ENCODE assay signal across 31 mouse cellular contexts in the genomic region with DNA sequence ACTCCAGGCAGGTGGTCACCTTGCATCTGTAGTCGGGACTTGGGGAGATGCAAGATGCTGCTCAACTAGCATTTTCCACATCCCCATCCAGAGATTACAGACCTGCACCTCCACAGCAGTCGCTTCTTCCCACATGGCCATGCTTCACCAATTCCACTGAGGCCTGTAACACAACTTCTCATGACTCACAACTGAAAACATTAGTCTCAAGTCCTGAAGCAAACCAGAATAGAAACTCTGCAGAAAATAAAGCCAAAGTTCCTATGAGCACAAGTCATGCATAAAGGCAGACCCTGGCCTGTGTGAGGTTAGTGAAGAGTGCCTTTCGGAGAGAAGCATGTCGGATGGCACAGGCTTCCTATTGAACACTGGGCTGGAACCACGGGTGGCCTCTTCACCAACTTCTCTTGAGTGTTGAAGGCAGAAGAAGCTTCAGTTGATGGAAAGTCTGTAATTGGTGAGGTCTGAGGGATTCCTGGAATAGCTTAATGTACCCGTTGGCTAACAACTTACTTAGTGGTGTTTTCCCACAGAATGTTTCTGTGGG. TPM values are rescaled to one million over a fixed set of nuclear protein-coding genes. Genes with fewer than 3 reads are reported as not detected.
DNase-seq lines count a peak whose midpoint lies in the region; ATAC-seq and TF ChIP-seq lines count a peak whose summit lies in the region.
"Had no signal": no experiment of that assay in that cellular context is flagged by ENCODE, and none has a peak within 500 bp of the region (broad histone marks: within the 10 kb centered on the region; RNA-seq: fewer than 3 reads in every experiment).

No protein-coding gene starts in this region.

- no peak for TF ChIP-seq CTCF in forebrain, postnatal 0 days (IDR thresholded peaks at IDR 0.05; ENCODE audit: low read depth)

- H3K36me3 ChIP-seq in heart, embryonic 10.5 days: no peaks in the 10 kb centered on the region
- no peaks in the 10 kb centered on the region for H3K36me3 ChIP-seq in limb, embryonic 12.5 days
- no peaks in the 10 kb centered on the region for H3K36me3 ChIP-seq in forebrain, postnatal 0 days (ENCODE audit: insufficient read depth)
- H3K36me3 ChIP-seq: embryonic facial prominence, embryonic 12.5 days; embryonic facial prominence, embryonic 15.5 days; forebrain, embryonic 12.5 days; forebrain, embryonic 15.5 days; hindbrain, embryonic 12.5 days; hindbrain, embryonic 15.5 days had no signal

- no peak for ATAC-seq in limb, embryonic 12.5 days (ENCODE audit: insufficient number of reproducible peaks, insufficient read depth, low FRiP score, low TSS enrichment, low read depth)
- no peak for ATAC-seq in forebrain, postnatal 0 days
- ATAC-seq: forebrain, embryonic 15.5 days; intestine, postnatal 0 days had no signal

- H3K9ac ChIP-seq in limb, embryonic 12.5 days (replicated peaks): no peak overlapping the region
- no peak overlapping the region for H3K9ac ChIP-seq in forebrain, postnatal 0 days
- H3K9ac ChIP-seq: embryonic facial prominence, embryonic 12.5 days; embryonic facial prominence, embryonic 15.5 days; forebrain, embryonic 12.5 days; forebrain, embryonic 15.5 days; hindbrain, embryonic 12.5 days; hindbrain, embryonic 15.5 days had no signal

- 87% methylated on average over 6 of the region's 6 CpGs for WGBS in heart, embryonic 10.5 days
- 93% methylated on average over 6 of the region's 6 CpGs for WGBS in limb, embryonic 12.5 days
- 94% methylated on average over 6 of the region's 6 CpGs for WGBS in forebrain, postnatal 0 days

- no peaks in the 10 kb centered on the region for H3K27me3 ChIP-seq in heart, embryonic 10.5 days (ENCODE audit: insufficient read depth, poor library complexity, severe bottlenecking)
- no peaks in the 10 kb centered on the region for H3K27me3 ChIP-seq in limb, embryonic 12.5 days
- H3K27me3 ChIP-seq in forebrain, postnatal 0 days (ENCODE audit: insufficient read depth, low read length): no peaks in the 10 kb centered on the region
- H3K27me3 ChIP-seq: CH12.LX; embryonic facial prominence, embryonic 12.5 days; embryonic facial prominence, embryonic 15.5 days; forebrain, embryonic 12.5 days; forebrain, embryonic 15.5 days; hindbrain, embryonic 12.5 days; hindbrain, embryonic 15.5 days had no signal

- H3K4me1 ChIP-seq in heart, embryonic 10.5 days: peaks cover 5% of the 10 kb centered on the region; the same call in 1 of the 2 replicates
- H3K4me1 ChIP-seq in limb, embryonic 12.5 days (replicated peaks): peaks cover 19% of the 10 kb centered on the region
- no peaks in the 10 kb centered on the region for H3K4me1 ChIP-seq in forebrain, postnatal 0 days (ENCODE audit: insufficient read depth)
- H3K4me1 ChIP-seq: forebrain, embryonic 12.5 days; hindbrain, embryonic 12.5 days had no signal

- no peaks in the 10 kb centered on the region for H3K9me3 ChIP-seq in heart, embryonic 10.5 days
- H3K9me3 ChIP-seq in limb, embryonic 12.5 days: no peaks in the 10 kb centered on the region
- no peaks in the 10 kb centered on the region for H3K9me3 ChIP-seq in forebrain, postnatal 0 days (ENCODE audit: low read length)
- H3K9me3 ChIP-seq: embryonic facial prominence, embryonic 12.5 days; embryonic facial prominence, embryonic 15.5 days; forebrain, embryonic 12.5 days; forebrain, embryonic 15.5 days; G1E; hindbrain, embryonic 12.5 days; hindbrain, embryonic 15.5 days had no signal

- H3K27ac ChIP-seq in heart, embryonic 10.5 days: no peak overlapping the region
- H3K27ac ChIP-seq in limb, embryonic 12.5 days: peak overlapping the region; percentile 75; the same call in 1 of the 2 replicates
- H3K27ac ChIP-seq in forebrain, postnatal 0 days (ENCODE audit: low read depth, low read length): no peak overlapping the region
- H3K27ac ChIP-seq: embryonic facial prominence, embryonic 12.5 days; forebrain, embryonic 12.5 days; hindbrain, embryonic 12.5 days; hindbrain, embryonic 15.5 days had no signal

- H3K4me3 ChIP-seq in heart, embryonic 10.5 days: no peak overlapping the region
- no peak overlapping the region for H3K4me3 ChIP-seq in limb, embryonic 12.5 days (replicated peaks)
- H3K4me3 ChIP-seq in forebrain, postnatal 0 days (ENCODE audit: low read depth, low read length): no peak overlapping the region
- H3K4me3 ChIP-seq: embryonic facial prominence, embryonic 12.5 days; embryonic facial prominence, embryonic 15.5 days; erythroblast, embryonic 14.5 days; forebrain, embryonic 12.5 days; forebrain, embryonic 15.5 days; hindbrain, embryonic 12.5 days; hindbrain, embryonic 15.5 days had no signal

- no peak overlapping the region for H3K4me2 ChIP-seq in limb, embryonic 12.5 days
- no peak overlapping the region for H3K4me2 ChIP-seq in forebrain, postnatal 0 days (ENCODE audit: low read depth)
- H3K4me2 ChIP-seq: embryonic facial prominence, embryonic 12.5 days; embryonic facial prominence, embryonic 15.5 days; forebrain, embryonic 12.5 days; forebrain, embryonic 15.5 days; heart, embryonic 11.5 days; hindbrain, embryonic 12.5 days; hindbrain, embryonic 15.5 days had no signal

- DNase-seq in heart, embryonic 10.5 days (ENCODE audit: low spot score): peak; percentile 67
- no peak for DNase-seq in heart, adult 8-10 months (ENCODE audit: low spot score)
- peak; percentile 17 for DNase-seq in brain, adult 2 months (ENCODE audit: low read depth, low spot score)
- no peak for DNase-seq in urinary bladder, postnatal 36 days (ENCODE audit: low spot score in 2 of 2)
- no peak for DNase-seq in forebrain, postnatal 0 days
- no peak for DNase-seq in cerebellum, postnatal 25 days
- DNase-seq: adrenal gland, adult 2 months; adrenal gland, postnatal 25 days; B cell, adult 2 months; cerebellum, adult 18-20 months; cerebellum, adult 9-10 months; cerebellum, postnatal 14 days; gastrocnemius, postnatal 10 days; gastrocnemius, postnatal 36 days had no signal

RNA-seq across cellular contexts. Expression of a gene that starts 16.6 kb away (rescaled TPM):
- polyA plus RNA-seq in heart, embryonic 10.5 days (2016; fragmentation: Nextera tagmentation; extraction: Ambion mirVana): not detected in 2 replicates
- under 1 TPM in 1 of 4 experiments, not detected in 3; 0.09 TPM for total RNA-seq in heart, adult 8-10 months (2022)
- polyA plus RNA-seq in limb, embryonic 12.5 days (2016; fragmentation: Nextera tagmentation; extraction: Ambion mirVana): 0.60 and 0.63 TPM in 2 replicates
- total RNA-seq in forebrain, postnatal 0 days (2014; rRNA removed): 1.8 and 4.0 TPM in 2 replicates
- polyA plus RNA-seq in forebrain, postnatal 0 days (2015; fragmentation: Nextera tagmentation; extraction: Ambion mirVana): 2.6 and 2.7 TPM in 2 replicates
- total RNA-seq: adrenal gland, adult 2 months; adrenal gland, postnatal 25 days; CH12.LX; common myeloid progenitor, adult 5-6 weeks; gastrocnemius, adult 18-20 months; gastrocnemius, postnatal 36 days; heart, postnatal 25 days; hematopoietic stem cell, adult 5-6 weeks had no signal
- polyA plus RNA-seq: erythroblast, embryonic 14.5 days; G1E; heart, embryonic 11.5 days; heart, postnatal 0 days had no signal

RNA-seq across cellular contexts. Expression of a gene that starts 58.7 kb away (rescaled TPM):
- polyA plus RNA-seq in heart, embryonic 10.5 days (2016; fragmentation: Nextera tagmentation; extraction: Ambion mirVana): 32.1 and 39.3 TPM in 2 replicates
- total RNA-seq in heart, adult 8-10 months (2022): 1 to 10 TPM; 5.8 to 7.5 (median 7.2) TPM
- 43.9 and 46.0 TPM in 2 replicates for polyA plus RNA-seq in limb, embryonic 12.5 days (2016; fragmentation: Nextera tagmentation; extraction: Ambion mirVana)
- 24.8 and 31.3 TPM in 2 replicates for total RNA-seq in forebrain, postnatal 0 days (2014; rRNA removed)
- 33.8 and 39.5 TPM in 2 replicates for polyA plus RNA-seq in forebrain, postnatal 0 days (2015; fragmentation: Nextera tagmentation; extraction: Ambion mirVana)

RNA-seq across cellular contexts. Expression of a gene that starts 58.9 kb away (rescaled TPM):
- polyA plus RNA-seq in heart, embryonic 10.5 days (2016; fragmentation: Nextera tagmentation; extraction: Ambion mirVana): 25.5 and 27.5 TPM in 2 replicates
- 10 to 100 TPM in 2 of 4 experiments, 1 to 10 TPM in 2; 8.0 to 18.2 (median 10.6) TPM for total RNA-seq in heart, adult 8-10 months (2022)
- polyA plus RNA-seq in limb, embryonic 12.5 days (2016; fragmentation: Nextera tagmentation; extraction: Ambion mirVana): 34.3 and 35.9 TPM in 2 replicates
- 9.8 and 11.8 TPM in 2 replicates for total RNA-seq in forebrain, postnatal 0 days (2014; rRNA removed)
- 6.6 and 8.9 TPM in 2 replicates for polyA plus RNA-seq in forebrain, postnatal 0 days (2015; fragmentation: Nextera tagmentation; extraction: Ambion mirVana)

Comparison
In these comparisons a context has a peak if more than half of its experiments do, and no peak if none do; other contexts are left out.
1. DNase-seq: peak in heart, embryonic 10.5 days (single experiment) and brain, adult 2 months (single experiment); none in heart, adult 8-10 months (single experiment), urinary bladder, postnatal 36 days (0 of 2), forebrain, postnatal 0 days (single experiment) and cerebellum, postnatal 25 days (0 of 2).